Mouse (Mus musculus) heart, embryonic 13.5 days (tissue): ENCODE measurements around the gene Kri1. TPM values are rescaled to one million over a fixed set of nuclear protein-coding genes. Genes with fewer than 3 reads are reported as not detected.
A peak's percentile ranks its signal among the peaks of the same experiment; 100 is the strongest.
"Not testable (repeated sequence)": the region's sequence is repeated elsewhere in the genome, so short reads cannot be mapped to it uniquely, and the experiment has no call there.

ENCODE experiments used
- ATAC-seq: fragments of 200-750 bp; cut with Nextera tagmentation; 2 replicates; pipeline ENCODE4 v1.8.0; 2017; ENCODE audit warnings: moderate TSS enrichment; ENCODE audit not compliant: insufficient number of reproducible peaks, low FRiP score, low TSS enrichment; ENCODE audit errors: extremely low read depth
- H3K27ac ChIP-seq: fragments of 300-500 bp; sonication (generic); replicated peaks from 2 replicates; pipeline ENCODE4 v1.5.1; 2015; ENCODE audit warnings: moderate library complexity, mild to moderate bottlenecking, inconsistent platforms
- H3K27me3 ChIP-seq: fragments of 300-500 bp; sonication (generic); replicated peaks from 2 replicates; pipeline ENCODE4 v1.6.1; 2015; ENCODE audit warnings: mild to moderate bottlenecking, inconsistent platforms
- H3K36me3 ChIP-seq: fragments of 300-500 bp; sonication (generic); 2 replicates; pipeline ENCODE4 v1.6.1; 2015; ENCODE audit warnings: mild to moderate bottlenecking, inconsistent platforms
- H3K4me1 ChIP-seq: fragments of 300-500 bp; sonication (generic); 2 replicates; pipeline ENCODE4 v1.6.1; 2015; ENCODE audit warnings: inconsistent platforms
- H3K4me2 ChIP-seq: fragments of 300-500 bp; sonication (generic); 2 replicates; pipeline ENCODE4 v1.6.1; 2015; ENCODE audit warnings: inconsistent platforms, mild to moderate bottlenecking, moderate library complexity
- H3K4me3 ChIP-seq: fragments of 300-500 bp; sonication (generic); 2 replicates; pipeline ENCODE4 v1.5.1; 2015; ENCODE audit warnings: moderate library complexity, mild to moderate bottlenecking, inconsistent platforms
- H3K9ac ChIP-seq: fragments of 300-500 bp; sonication (generic); 2 replicates; pipeline ENCODE4 v1.6.1; 2015; ENCODE audit warnings: inconsistent platforms, mild to moderate bottlenecking, moderate library complexity
- H3K9me3 ChIP-seq: fragments of 300-500 bp; sonication (generic); 2 replicates; pipeline ENCODE4 v1.6.1; 2016; ENCODE audit warnings: inconsistent platforms
- WGBS: fragments of 180-500 bp; shearing (Covaris S2); methylation state at CpG from one replicate; pipeline ENCODE4 v1.1.7; 2015; ENCODE audit warnings: mixed read lengths; 5-methylcytosine and 5-hydroxymethylcytosine counted together
- polyA plus RNA-seq: library from polyadenylated mRNA; unstranded; fragments of >200 nt; fragmentation: Nextera tagmentation; extraction: Ambion mirVana; gene quantifications from 2 replicates; pipeline ENCODE4 v1.2.1, GENCODE M21; 2015

Kri1 gene
- polyA plus RNA-seq, 1 experiment from 2014 or later = 13.2 TPM

DNA sequence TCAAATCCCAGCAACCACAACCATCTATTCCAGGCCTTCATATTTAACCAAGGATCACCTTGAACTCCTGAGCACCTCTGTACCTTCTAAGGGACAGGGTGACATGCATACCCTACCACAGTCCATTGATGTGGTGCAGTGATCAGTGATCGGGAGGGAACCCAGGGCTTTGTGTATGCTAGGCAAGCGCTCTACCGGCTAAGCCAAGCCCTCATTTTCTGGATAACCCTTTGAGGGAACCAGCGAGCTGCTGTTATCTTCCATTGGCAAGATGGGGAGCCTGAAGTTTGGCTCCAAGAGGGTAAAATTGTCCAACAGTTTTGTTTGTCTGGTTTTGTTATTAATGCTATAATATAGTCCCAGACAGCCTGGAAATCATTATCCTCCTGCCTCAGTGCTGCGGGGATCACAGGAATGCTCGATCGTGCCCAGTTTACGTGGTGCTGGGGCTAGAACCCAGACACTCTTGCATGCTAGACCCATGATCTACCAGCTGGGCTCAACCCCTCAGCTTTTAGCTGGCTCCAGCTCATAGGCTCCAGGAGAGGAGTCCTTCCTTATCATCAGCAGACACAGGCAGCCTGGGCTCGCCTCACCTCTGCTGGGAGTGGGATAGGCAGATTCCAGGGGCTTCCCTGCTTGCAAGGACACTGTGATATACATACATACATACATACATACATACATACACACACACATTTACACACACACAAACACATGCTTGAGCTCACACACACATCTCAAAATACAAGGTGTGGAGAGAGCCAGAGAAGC is 26.8 kb upstream of the Kri1 start:
- peaks cover 6% of the 10 kb centered on the region for H3K4me1 ChIP-seq
- peaks cover 22% of the 10 kb centered on the region for H3K27me3 ChIP-seq
- H3K4me2 ChIP-seq = no peak overlapping the region
- H3K9ac ChIP-seq = 0 out of 2 replicates have a peak overlapping the region, but pooled peaks have one; percentile 6
- H3K4me3 ChIP-seq = no peak overlapping the region
- no peak overlapping the region for H3K27ac ChIP-seq
- H3K9me3 ChIP-seq = no peaks in the 10 kb centered on the region
- H3K36me3 ChIP-seq = no peaks in the 10 kb centered on the region
- WGBS = 81% methylated on average over 9 of the region's 9 CpGs
- no peak for ATAC-seq

DNA sequence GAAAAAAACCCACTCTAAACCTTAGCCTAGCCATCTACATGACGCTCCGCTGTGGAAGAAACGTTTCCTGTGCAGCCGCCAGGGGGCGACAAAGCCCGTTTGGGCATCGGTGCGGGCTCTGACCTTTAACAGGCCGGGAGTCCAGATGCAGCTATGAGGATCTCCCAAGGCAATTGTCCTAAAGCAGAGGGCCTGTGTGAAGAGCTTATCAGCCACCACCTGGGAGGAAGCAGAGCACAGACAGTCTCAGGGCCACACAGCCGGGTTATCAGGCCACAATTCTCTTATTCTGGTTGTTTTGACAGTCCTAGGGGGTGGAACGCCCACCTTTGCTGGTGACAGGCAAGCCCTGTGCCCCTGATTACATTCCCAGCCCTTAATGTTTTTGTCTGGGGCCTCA is 25.6 kb upstream of the Kri1 start:
- Histone ChIP-seq H3K27me3 (peaks cover 22% of the 10 kb centered on the region), H3K36me3 (no peaks in the 10 kb centered on the region), H3K4me1 (peaks cover 6% of the 10 kb centered on the region), H3K27ac (no peak overlapping the region), H3K4me2 (no peak overlapping the region), H3K4me3 (no peak overlapping the region), H3K9me3 (no peaks in the 10 kb centered on the region), H3K9ac (no peak overlapping the region)
- 6% methylated on average over 11 of the region's 11 CpGs for WGBS
- ATAC-seq = peak; percentile 67; the same call in 1 of the 2 replicates

DNA sequence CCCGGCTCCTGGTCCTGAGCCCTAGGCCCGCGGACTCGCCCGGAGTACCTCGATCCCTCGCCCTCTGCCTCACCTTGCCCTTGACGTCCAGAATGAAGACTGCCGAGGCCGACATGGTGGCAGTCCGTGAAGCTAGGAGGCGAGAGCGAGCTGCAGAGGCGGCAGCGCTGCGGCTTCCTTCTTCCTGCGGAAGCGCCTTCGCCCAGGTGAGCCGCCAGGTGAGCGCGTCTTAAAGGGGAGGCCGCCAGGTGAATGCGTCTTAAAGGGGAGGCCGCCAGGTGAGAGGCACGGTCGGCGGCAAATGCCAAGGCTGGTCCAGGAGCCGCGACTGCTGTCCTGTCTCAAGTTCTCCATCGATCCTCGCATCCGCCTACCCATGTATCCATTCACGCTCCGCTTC is 24.4 kb upstream of the Kri1 start, which contains the start of gene Ap1m2:
Gene Ap1m2, minus strand, starts transcription at position 204 of the 400 bp plus-strand sequence.
- no peak within 1 kb of the TSS for H3K27ac ChIP-seq
- WGBS = 12% methylated on average over 35 of the region's 35 CpGs
- no peak for ATAC-seq
- no peaks in the 10 kb centered on the region for H3K36me3 ChIP-seq
- peak within 1 kb of the TSS; percentile 44 for H3K4me2 ChIP-seq
- peak within 1 kb of the TSS; percentile 37 for H3K9ac ChIP-seq
- H3K4me1 ChIP-seq = peaks cover 6% of the 10 kb centered on the region
- H3K9me3 ChIP-seq = no peaks in the 10 kb centered on the region
- H3K4me3 ChIP-seq = peak within 1 kb of the TSS; percentile 34
- peaks cover 22% of the 10 kb centered on the region for H3K27me3 ChIP-seq

DNA sequence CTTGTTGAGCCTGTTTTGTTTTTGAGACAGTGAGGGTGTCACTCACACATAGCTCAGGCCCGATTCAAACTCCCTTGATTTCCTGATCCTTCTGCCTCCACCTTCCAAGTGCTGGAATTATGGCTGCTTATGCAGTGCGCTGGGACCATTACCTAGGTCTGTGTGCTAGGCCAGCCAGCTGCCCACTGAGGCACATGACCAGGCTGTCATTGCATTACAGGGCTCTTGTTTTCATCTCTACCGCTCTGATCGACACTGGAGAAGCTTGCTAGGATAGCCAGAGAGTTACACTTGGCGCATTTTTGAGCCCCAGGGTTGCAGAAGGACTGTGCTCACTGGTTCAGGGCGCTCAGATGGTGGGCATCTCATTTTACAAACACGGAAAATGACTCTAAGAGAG is 23.9 kb upstream of the Kri1 start:
- H3K4me1 ChIP-seq = peaks cover 6% of the 10 kb centered on the region
- 28% methylated on average over 7 of the region's 7 CpGs for WGBS
- H3K9me3 ChIP-seq = no peaks in the 10 kb centered on the region
- H3K4me3 ChIP-seq = peak overlapping the region; percentile 34
- ATAC-seq = no peak
- H3K36me3 ChIP-seq = no peaks in the 10 kb centered on the region
- no peak overlapping the region for H3K27ac ChIP-seq
- H3K27me3 ChIP-seq = peaks cover 22% of the 10 kb centered on the region
- H3K9ac ChIP-seq = no peak overlapping the region
- H3K4me2 ChIP-seq = no peak overlapping the region

DNA sequence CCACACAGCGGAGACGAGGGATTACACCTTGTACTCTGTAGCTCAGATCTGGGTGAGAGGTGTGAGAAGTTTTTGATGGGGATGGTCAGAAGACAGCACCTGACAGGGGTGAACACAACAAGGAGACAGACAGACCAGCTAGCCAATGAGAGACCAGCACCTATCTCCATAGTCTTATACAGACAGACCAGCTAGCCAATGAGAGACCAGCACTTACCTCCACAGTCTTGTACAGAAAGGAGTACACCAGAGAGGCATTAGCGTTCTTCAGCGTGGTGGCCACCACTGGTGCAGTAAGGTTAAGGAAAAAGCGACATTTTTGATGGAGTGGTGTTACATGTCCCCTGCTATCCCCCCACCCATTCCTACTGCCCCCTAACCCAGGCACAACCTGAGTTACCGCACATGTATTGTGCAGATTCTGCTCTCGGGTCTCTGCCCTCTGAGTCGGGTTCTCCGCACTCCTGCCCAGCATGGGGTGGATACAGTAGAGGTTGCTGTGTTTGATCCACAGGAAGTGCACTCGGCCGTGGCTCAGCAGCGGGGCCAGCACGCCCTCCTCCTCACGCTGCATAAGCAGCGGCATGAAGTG is 21.5 kb upstream of the Kri1 start:
- peaks cover 6% of the 10 kb centered on the region for H3K4me1 ChIP-seq
- H3K36me3 ChIP-seq = no peaks in the 10 kb centered on the region
- H3K4me2 ChIP-seq = 0 out of 2 replicates have a peak overlapping the region, but pooled peaks have one; percentile 4
- H3K9ac ChIP-seq = no peak overlapping the region
- H3K27me3 ChIP-seq = peaks cover 22% of the 10 kb centered on the region
- H3K4me3 ChIP-seq = no peak overlapping the region
- H3K9me3 ChIP-seq = no peaks in the 10 kb centered on the region
- WGBS = 62% methylated on average over 15 of the region's 15 CpGs
- H3K27ac ChIP-seq = no peak overlapping the region
- ATAC-seq = no peak

DNA sequence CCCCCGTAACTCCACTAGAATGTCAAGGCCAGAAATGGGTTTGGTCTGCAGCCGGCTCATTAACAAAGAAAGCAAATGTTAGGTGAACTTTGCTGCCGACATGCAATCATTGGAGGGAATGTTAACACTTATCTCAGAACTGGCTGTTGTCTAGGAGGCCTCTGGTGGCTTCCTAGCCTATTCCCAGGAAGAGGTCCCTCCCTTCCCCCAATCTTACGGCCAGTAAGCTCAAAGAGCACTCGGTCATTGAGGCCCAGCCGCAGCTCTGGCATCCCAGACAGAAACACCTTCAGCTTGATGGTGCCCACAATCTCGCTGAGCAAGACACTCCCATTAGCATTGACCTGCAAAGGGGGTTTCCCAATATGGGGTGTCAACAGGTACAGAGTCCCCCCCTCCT is 17.3 kb upstream of the Kri1 start:
- Histone ChIP-seq H3K36me3 (no peaks in the 10 kb centered on the region), H3K9ac (no peak overlapping the region), H3K4me3 (no peak overlapping the region), H3K27me3 (no peaks in the 10 kb centered on the region), H3K27ac (no peak overlapping the region), H3K4me1 (no peaks in the 10 kb centered on the region), H3K9me3 (no peaks in the 10 kb centered on the region; the same call in 1 of the 2 replicates), H3K4me2 (no peak overlapping the region)
- no peak for ATAC-seq
- WGBS = 55% methylated on average over 7 of the region's 7 CpGs

DNA sequence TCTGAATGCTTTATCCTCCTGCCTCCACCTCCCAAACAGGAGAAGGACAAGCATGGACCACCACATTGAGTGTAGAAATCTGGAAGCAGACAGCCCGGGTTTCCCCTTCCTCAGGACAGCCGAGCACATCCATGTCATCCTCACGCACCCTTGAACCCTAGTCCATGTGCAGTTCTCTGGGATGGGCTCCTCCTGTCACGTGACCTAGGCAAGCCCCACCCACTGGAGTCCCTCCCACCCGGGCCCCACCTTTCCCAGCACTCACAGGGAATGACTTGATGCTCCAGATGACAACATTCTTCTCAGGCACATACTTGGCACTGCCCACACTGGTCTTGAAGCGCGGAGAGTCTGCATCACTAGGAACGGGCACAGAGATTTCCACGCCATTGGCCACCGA is 11.2 kb upstream of the Kri1 start:
- H3K27ac ChIP-seq = no peak overlapping the region
- no peak overlapping the region for H3K4me2 ChIP-seq
- no peak overlapping the region for H3K4me3 ChIP-seq
- no peaks in the 10 kb centered on the region for H3K36me3 ChIP-seq
- H3K4me1 ChIP-seq = no peaks in the 10 kb centered on the region
- H3K27me3 ChIP-seq = no peaks in the 10 kb centered on the region
- H3K9me3 ChIP-seq = no peaks in the 10 kb centered on the region; the same call in 1 of the 2 replicates
- WGBS = 74% methylated on average over 10 of the region's 10 CpGs
- ATAC-seq = no peak
- H3K9ac ChIP-seq = no peak overlapping the region

DNA sequence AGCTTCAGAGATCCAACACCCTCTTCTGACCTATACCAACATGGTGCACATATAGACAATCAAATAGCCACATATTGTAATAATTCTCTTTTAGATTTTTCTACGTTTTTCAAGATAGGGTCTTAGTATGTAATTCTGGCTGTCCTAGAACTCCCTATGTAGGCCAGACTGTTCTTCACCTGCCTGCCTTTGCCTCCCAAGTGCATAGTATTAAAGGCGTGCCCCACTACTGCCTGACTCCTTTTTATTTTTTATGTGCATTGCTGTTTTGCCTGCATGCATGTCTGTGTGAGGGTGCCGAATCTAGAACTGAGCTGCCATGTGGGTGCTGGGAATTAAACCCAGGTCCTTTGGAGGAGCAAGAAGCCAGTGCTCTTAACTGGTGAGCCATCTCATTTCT is 4.5 kb upstream of the Kri1 start:
- no peak overlapping the region for H3K9ac ChIP-seq
- peaks cover 5% of the 10 kb centered on the region; the same call in 1 of the 2 replicates for H3K36me3 ChIP-seq
- 0 out of 2 replicates have a peak overlapping the region, but pooled peaks have one; percentile 83 for H3K27ac ChIP-seq
- ATAC-seq = no peak
- H3K9me3 ChIP-seq = no peaks in the 10 kb centered on the region
- H3K4me2 ChIP-seq = peak overlapping the region; percentile 84
- peaks cover 31% of the 10 kb centered on the region for H3K4me1 ChIP-seq
- WGBS = 94% methylated on average over 3 of the region's 3 CpGs
- H3K27me3 ChIP-seq = no peaks in the 10 kb centered on the region
- 0 out of 2 replicates have a peak overlapping the region, but pooled peaks have one; percentile 90 for H3K4me3 ChIP-seq

DNA sequence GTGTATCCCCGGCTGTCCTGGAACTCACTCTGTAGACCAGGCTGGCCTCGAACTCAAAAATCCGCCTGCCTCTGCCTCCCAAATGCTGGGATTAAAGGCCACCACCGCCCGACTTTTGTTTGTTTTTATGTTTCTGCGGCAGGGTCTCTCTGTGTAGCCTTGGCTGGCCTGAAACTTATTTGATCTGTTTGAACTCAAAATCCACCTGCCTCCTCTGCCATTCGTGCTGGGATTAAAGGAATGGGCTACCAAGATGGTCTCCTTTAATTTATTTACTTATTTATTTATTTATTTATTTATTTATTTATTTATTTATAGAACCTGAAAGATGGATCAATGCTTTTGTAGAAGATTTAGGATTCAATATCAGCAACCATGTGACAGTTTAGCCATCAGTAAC is 4.1 kb upstream of the Kri1 start:
- H3K36me3 ChIP-seq, H3K9me3 ChIP-seq, ATAC-seq, H3K27me3 ChIP-seq: not testable (repeated sequence)
- WGBS = 22% methylated on average over 7 of the region's 7 CpGs
- Histone ChIP-seq H3K27ac (peak overlapping the region; percentile 83), H3K9ac (peak overlapping the region; percentile 73), H3K4me3 (peak overlapping the region; percentile 90), H3K4me1 (peaks cover 35% of the 10 kb centered on the region), H3K4me2 (peak overlapping the region; percentile 84)

DNA sequence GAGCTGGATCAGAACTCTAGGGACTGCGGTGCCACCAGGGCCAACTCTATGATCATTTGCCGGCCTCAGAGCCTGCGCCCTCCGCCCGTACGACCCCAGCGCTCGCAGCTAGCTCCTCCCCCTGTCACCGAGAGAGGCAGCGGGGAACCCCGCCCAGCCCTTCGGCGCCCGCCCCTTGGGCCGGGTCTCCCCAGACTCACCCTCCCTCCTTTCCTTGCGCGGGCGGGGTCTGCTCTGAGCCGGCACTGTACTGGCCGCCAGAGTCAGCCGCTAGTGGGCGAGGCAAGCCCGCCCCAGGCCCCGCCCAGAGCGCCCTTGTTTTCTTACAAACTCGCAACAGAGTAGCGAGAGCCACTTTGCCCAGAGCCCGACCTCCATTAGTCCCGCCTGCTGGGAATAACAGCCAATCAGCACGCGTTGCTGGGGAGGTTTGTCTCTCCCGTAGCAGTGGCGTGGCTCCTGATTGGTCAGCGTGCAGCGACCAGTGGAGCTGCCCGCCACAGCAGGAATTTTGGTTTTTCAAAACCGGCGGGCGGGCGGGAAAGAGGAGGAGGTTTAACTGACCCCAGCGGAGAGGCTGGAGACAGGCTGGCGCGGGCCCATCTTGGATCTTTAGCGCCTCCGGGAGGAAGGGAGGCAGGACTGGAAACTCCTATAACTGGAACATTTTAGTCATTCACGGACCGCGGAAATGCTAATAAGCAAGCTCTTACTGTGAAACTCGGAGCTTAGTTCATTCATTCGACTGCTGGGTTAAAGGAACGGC is 3.4 kb upstream of the Kri1 start, which contains the start of gene Cdkn2d:
Gene Cdkn2d, minus strand, starts transcription at position 386 of the 766 bp plus-strand sequence.
- no peaks in the 10 kb centered on the region for H3K9me3 ChIP-seq
- H3K27me3 ChIP-seq = no peaks in the 10 kb centered on the region
- under 1% methylated on average over 51 of the region's 51 CpGs for WGBS
- peaks cover 5% of the 10 kb centered on the region; the same call in 1 of the 2 replicates for H3K36me3 ChIP-seq
- peak within 1 kb of the TSS; percentile 90 for H3K4me3 ChIP-seq
- peak within 1 kb of the TSS; percentile 92 for H3K9ac ChIP-seq
- peak within 1 kb of the TSS; percentile 90 for H3K27ac ChIP-seq
- H3K4me2 ChIP-seq = peak within 1 kb of the TSS; percentile 84
- peak; percentile 92 for ATAC-seq
- peaks cover 42% of the 10 kb centered on the region for H3K4me1 ChIP-seq

DNA sequence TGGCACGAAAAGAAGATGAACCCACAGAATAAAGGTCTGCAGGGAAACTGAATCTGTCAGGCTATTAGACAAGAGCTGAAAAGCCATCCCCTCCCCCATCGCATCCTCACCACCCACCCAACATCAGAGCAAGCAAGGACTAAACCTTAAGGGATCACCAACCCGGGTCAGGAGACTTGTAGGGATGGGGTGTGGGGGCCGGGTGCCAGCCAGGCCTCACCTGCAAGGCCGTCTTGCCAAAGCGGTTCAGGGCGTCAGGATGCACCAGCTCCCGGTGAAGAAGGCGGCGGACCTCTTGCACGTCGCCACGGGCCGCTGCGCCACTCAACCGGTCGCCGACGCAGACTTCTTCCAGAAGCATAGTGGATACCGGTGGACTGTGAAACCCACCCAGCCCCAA is 2.8 kb upstream of the Kri1 start:
- Histone ChIP-seq H3K9me3 (no peaks in the 10 kb centered on the region), H3K4me2 (peak overlapping the region; percentile 84), H3K4me3 (peak overlapping the region; percentile 90), H3K27ac (peak overlapping the region; percentile 90), H3K36me3 (peaks cover 8% of the 10 kb centered on the region), H3K9ac (peak overlapping the region; percentile 92), H3K4me1 (peaks cover 42% of the 10 kb centered on the region), H3K27me3 (no peaks in the 10 kb centered on the region)
- WGBS = under 1% methylated on average over 20 of the region's 20 CpGs
- no peak for ATAC-seq
